Mouse (Mus musculus) lung, embryonic 15.5 days (tissue): ENCODE data around the gene Eif2b5. TPM values are rescaled to one million over a fixed set of nuclear protein-coding genes. Genes with fewer than 3 reads are reported as not detected.
"Not testable (repeated sequence)": the region's sequence is repeated elsewhere in the genome, so short reads cannot be mapped to it uniquely, and the experiment has no call there.

Experiments used
- ATAC-seq: fragments of 200-750 bp; cut with Nextera tagmentation; 2 replicates; pipeline ENCODE4 v1.8.0; 2017; ENCODE audit warnings: moderate number of reproducible peaks, borderline replicate concordance; ENCODE audit not compliant: low FRiP score, low TSS enrichment; ENCODE audit errors: extremely low read depth
- H3K27ac ChIP-seq: fragments of 300-500 bp; sonication (generic); 2 replicates; pipeline ENCODE4 v1.5.1; 2015; ENCODE audit warnings: moderate library complexity, mild to moderate bottlenecking, inconsistent platforms
- H3K27me3 ChIP-seq: fragments of 300-500 bp; sonication (generic); 2 replicates; pipeline ENCODE4 v1.6.1; 2015; ENCODE audit warnings: inconsistent platforms
- H3K36me3 ChIP-seq: fragments of 300-500 bp; sonication (generic); 2 replicates; pipeline ENCODE4 v1.6.1; 2015; ENCODE audit warnings: inconsistent platforms
- H3K4me1 ChIP-seq: fragments of 300-500 bp; sonication (generic); 2 replicates; pipeline ENCODE4 v1.6.1; 2015; ENCODE audit warnings: inconsistent platforms
- H3K4me2 ChIP-seq: fragments of 300-500 bp; sonication (generic); 2 replicates; pipeline ENCODE4 v1.6.1; 2015; ENCODE audit warnings: inconsistent platforms, mild to moderate bottlenecking, moderate library complexity
- H3K4me3 ChIP-seq: fragments of 300-500 bp; sonication (generic); 2 replicates; pipeline ENCODE4 v1.5.1; 2015; ENCODE audit warnings: mild to moderate bottlenecking, inconsistent platforms
- H3K9ac ChIP-seq: fragments of 300-500 bp; sonication (generic); 2 replicates; pipeline ENCODE4 v1.6.1; 2015; ENCODE audit warnings: inconsistent platforms
- H3K9me3 ChIP-seq: fragments of 300-500 bp; sonication (generic); 2 replicates; pipeline ENCODE4 v1.6.1; 2016; ENCODE audit warnings: inconsistent platforms
- WGBS: fragments of 180-500 bp; shearing (Covaris S2); methylation state at CpG from one replicate; pipeline ENCODE4 v1.1.7; 2015; 5-methylcytosine and 5-hydroxymethylcytosine counted together
- polyA plus RNA-seq: library from polyadenylated mRNA; unstranded; fragments of >200 nt; fragmentation: Nextera tagmentation; extraction: Ambion mirVana; gene quantifications from 2 replicates; pipeline ENCODE4 v1.2.1, GENCODE M21; 2015

The Eif2b5 gene
- polyA plus RNA-seq, 1 experiment from 2014 or later: 106 TPM

GRCm38 (mm10) chr16:20476857-20477256 lies 21.8 kb upstream of the Eif2b5 start:
- Histone ChIP-seq H3K27ac (peak overlapping the region; percentile 92), H3K9me3 (no peaks in the 10 kb centered on the region), H3K36me3 (no peaks in the 10 kb centered on the region), H3K4me3 (no peak overlapping the region), H3K27me3 (no peaks in the 10 kb centered on the region), H3K9ac (no peak overlapping the region), H3K4me2 (no peak overlapping the region), H3K4me1 (peaks cover 14% of the 10 kb centered on the region; the same call in 1 of the 2 replicates)
- peak; percentile 86 for ATAC-seq
- 10% methylated on average over 1 of the region's 1 CpGs for WGBS

DNA sequence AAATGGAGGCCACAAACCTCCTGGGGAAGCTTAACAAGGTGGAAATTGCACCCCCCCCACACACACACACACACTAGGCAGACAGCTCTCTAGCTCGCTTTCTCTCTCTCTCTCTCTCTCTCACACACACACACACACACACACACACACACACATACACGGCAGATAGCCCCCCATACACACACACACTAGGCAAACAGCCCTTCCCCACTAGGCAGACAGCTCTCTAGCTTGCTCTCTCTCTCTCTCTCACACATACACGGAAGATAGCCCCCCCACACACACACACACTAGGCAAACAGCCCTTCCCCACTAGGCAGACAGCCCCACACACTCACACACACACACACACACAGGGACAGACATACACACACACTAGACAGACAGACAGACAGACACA lies 21.3 kb upstream of the Eif2b5 start:
- no peak overlapping the region for H3K4me2 ChIP-seq
- no peak overlapping the region for H3K4me3 ChIP-seq
- peak overlapping the region; percentile 92 for H3K27ac ChIP-seq
- H3K27me3 ChIP-seq: no peaks in the 10 kb centered on the region
- H3K9ac ChIP-seq: no peak overlapping the region
- WGBS: 36% methylated on average over 3 of the region's 3 CpGs
- H3K4me1 ChIP-seq: peaks cover 14% of the 10 kb centered on the region; the same call in 1 of the 2 replicates
- H3K9me3 ChIP-seq: no peaks in the 10 kb centered on the region
- ATAC-seq: peak; percentile 69
- H3K36me3 ChIP-seq: no peaks in the 10 kb centered on the region

GRCm38 (mm10) chr16:20478504-20478903 lies 20.1 kb upstream of the Eif2b5 start:
- Histone ChIP-seq H3K27ac (no peak overlapping the region), H3K4me2 (no peak overlapping the region), H3K27me3 (no peaks in the 10 kb centered on the region), H3K36me3 (no peaks in the 10 kb centered on the region), H3K9me3 (no peaks in the 10 kb centered on the region), H3K9ac (no peak overlapping the region), H3K4me1 (peaks cover 14% of the 10 kb centered on the region; the same call in 1 of the 2 replicates), H3K4me3 (no peak overlapping the region)
- no peak for ATAC-seq
- WGBS: 35% methylated on average over 2 of the region's 2 CpGs

DNA sequence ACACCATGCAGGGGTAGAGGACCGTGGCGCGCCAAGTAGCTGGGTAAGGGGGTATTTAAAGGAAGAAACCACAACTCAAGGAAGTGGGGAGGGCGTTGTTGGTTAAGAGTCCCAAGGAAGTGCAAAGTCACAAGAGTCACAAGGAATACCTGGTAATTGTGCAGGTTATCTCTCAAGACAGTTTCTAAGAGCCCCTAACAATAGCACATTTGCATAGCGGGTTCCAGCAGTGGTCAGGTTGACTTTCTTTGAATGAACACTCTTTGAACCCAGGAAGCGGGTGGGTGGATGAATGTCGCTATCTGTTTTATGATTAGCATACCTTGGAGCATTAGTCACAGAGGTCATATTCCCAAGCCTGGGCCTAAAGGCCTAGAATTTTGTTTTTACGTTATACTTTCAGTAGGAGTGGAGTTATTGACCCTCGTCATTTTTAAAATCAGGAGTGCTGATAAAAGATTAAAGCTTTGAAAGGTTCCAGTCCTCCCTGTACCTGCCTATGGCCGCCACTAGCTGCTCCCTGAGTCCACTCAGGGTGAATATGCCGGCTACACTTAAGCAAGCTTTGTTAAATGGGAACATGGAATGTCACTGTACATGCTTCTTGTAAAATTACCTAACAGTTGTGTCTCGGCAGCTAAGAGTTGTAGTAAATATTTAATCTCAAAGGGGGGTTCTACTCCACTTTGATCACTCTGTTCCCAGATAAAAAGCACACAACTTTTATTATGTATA lies 19.4 kb upstream of the Eif2b5 start:
- not testable (repeated sequence) for H3K9me3 ChIP-seq, H3K36me3 ChIP-seq, H3K4me2 ChIP-seq, H3K9ac ChIP-seq, ATAC-seq, H3K27me3 ChIP-seq, H3K4me3 ChIP-seq, H3K27ac ChIP-seq
- peaks cover 14% of the 10 kb centered on the region; the same call in 1 of the 2 replicates for H3K4me1 ChIP-seq
- 82% methylated on average over 12 of the region's 12 CpGs for WGBS

GRCm38 (mm10) chr16:20480115-20480514 lies 18.5 kb upstream of the Eif2b5 start:
- H3K4me1 ChIP-seq: peaks cover 11% of the 10 kb centered on the region; the same call in 1 of the 2 replicates
- no peaks in the 10 kb centered on the region for H3K27me3 ChIP-seq
- no peak overlapping the region for H3K27ac ChIP-seq
- no peak for ATAC-seq
- H3K4me3 ChIP-seq: no peak overlapping the region
- H3K9me3 ChIP-seq: no peaks in the 10 kb centered on the region
- H3K4me2 ChIP-seq: no peak overlapping the region
- 39% methylated on average over 3 of the region's 3 CpGs for WGBS
- H3K36me3 ChIP-seq: no peaks in the 10 kb centered on the region
- no peak overlapping the region for H3K9ac ChIP-seq

GRCm38 (mm10) chr16:20481746-20482145 lies 16.9 kb upstream of the Eif2b5 start:
- Histone ChIP-seq H3K4me2 (no peak overlapping the region), H3K36me3 (no peaks in the 10 kb centered on the region)

DNA sequence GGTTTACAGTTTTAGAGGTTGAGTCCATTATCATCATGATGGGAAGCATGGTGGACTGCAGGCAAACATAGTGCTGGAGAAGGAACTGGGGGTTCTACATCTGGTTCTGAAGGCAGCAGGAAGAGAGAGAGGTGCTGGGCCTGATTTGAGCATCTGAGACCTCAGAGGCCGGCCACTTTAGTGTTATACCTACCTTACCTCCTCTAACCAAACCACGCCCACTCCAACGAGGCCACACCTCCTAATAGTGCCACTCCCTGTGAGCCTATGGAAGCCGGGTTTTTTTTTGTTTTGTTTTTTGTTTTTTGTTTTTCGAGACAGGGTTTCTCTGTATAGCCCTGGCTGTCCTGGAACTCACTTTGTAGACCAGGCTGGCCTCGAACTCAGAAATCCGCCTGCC lies 14.9 kb upstream of the Eif2b5 start:
- 84% methylated on average over 7 of the region's 7 CpGs for WGBS

More at GRCm38 (mm10) chr16:20481746-20482145, 16.9 kb upstream of the Eif2b5 start:
- H3K9ac ChIP-seq: no peak overlapping the region
- H3K4me1 ChIP-seq: 0 out of 2 replicates have a peak, but pooled peaks cover 5% of the 10 kb centered on the region
- ATAC-seq: no peak
- no peak overlapping the region for H3K27ac ChIP-seq
- H3K9me3 ChIP-seq: no peaks in the 10 kb centered on the region
- 59% methylated on average over 2 of the region's 2 CpGs for WGBS
- no peaks in the 10 kb centered on the region for H3K27me3 ChIP-seq
- H3K4me3 ChIP-seq: no peak overlapping the region

DNA sequence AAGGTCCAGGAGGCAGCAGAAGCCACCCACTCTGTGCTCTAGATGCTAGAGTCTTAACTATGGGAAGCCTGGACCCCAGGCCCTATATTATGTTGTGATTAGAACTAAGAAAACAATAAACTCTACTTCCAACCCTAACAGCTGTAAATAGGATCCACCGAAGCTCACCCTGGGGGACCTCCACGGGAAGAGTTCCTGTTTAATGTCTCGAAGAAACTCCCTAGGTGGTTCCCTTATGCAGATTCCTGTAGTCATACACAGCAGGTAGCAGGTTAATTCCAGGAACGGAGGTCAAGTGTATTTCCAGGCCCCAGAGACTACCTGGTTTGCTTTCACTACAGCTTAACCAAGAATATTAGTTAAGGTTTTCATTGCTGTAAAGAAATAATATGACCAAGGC lies 13.6 kb upstream of the Eif2b5 start:
- Histone ChIP-seq H3K4me1 (no peaks in the 10 kb centered on the region), H3K9me3 (no peaks in the 10 kb centered on the region), H3K36me3 (no peaks in the 10 kb centered on the region), H3K4me2 (no peak overlapping the region), H3K4me3 (no peak overlapping the region), H3K27ac (no peak overlapping the region), H3K27me3 (no peaks in the 10 kb centered on the region), H3K9ac (no peak overlapping the region)
- WGBS: 42% methylated on average over 4 of the region's 4 CpGs
- no peak for ATAC-seq

More for the DNA sequence above, 14.9 kb upstream of the Eif2b5 start:
- H3K9me3 ChIP-seq, H3K4me2 ChIP-seq, H3K27ac ChIP-seq, ATAC-seq, H3K27me3 ChIP-seq, H3K4me3 ChIP-seq, H3K4me1 ChIP-seq, H3K36me3 ChIP-seq, H3K9ac ChIP-seq: not testable (repeated sequence)

DNA sequence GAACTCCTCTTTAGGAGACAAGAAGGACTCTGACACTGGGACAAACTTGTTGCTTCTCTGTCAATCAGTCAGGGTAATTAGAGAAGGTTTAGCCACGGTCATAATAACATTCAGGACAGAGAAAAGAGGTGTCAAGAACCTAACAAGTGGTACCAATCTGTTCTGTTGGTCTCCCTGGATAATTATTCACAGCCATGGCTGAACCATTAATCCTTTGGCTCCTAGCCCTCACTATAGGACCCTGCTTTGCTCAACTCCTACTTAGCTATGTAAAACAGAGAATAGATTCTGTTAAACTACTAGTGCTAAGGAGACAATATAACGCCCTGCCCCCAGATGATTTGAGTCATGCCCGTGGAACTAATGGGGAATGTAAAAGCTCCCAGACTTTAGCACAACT lies 12.6 kb upstream of the Eif2b5 start:
- WGBS: 68% methylated on average over 3 of the region's 3 CpGs
- H3K9ac ChIP-seq: no peak overlapping the region
- no peaks in the 10 kb centered on the region for H3K9me3 ChIP-seq
- no peak for ATAC-seq
- H3K36me3 ChIP-seq: no peaks in the 10 kb centered on the region
- no peaks in the 10 kb centered on the region for H3K4me1 ChIP-seq
- no peak overlapping the region for H3K4me2 ChIP-seq
- no peak overlapping the region for H3K27ac ChIP-seq
- no peaks in the 10 kb centered on the region for H3K27me3 ChIP-seq
- H3K4me3 ChIP-seq: no peak overlapping the region

DNA sequence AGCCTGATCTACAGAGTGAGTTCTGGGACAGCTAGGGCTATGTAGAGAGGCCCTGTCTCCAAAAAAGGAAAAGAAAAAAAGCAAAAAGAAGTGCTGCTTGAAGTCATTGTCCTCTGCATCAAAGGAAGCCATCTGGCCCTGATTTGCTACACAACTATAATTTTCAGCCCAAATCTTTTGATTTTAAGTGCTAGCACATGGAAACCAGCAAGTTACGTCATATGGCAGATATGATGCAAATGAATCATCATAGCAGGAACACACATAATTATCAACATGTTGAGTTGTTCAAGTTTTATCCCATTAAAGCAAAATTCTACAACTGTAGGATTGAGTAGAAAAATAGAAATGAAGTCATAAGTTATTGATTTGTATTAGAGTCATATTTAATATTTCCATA lies 10.5 kb upstream of the Eif2b5 start:
- Histone ChIP-seq H3K4me1 (no peaks in the 10 kb centered on the region), H3K27ac (no peak overlapping the region), H3K4me2 (no peak overlapping the region), H3K9ac (no peak overlapping the region), H3K4me3 (no peak overlapping the region), H3K9me3 (no peaks in the 10 kb centered on the region), H3K36me3 (no peaks in the 10 kb centered on the region), H3K27me3 (no peaks in the 10 kb centered on the region)
- 73% methylated on average over 1 of the region's 1 CpGs for WGBS
- no peak for ATAC-seq

DNA sequence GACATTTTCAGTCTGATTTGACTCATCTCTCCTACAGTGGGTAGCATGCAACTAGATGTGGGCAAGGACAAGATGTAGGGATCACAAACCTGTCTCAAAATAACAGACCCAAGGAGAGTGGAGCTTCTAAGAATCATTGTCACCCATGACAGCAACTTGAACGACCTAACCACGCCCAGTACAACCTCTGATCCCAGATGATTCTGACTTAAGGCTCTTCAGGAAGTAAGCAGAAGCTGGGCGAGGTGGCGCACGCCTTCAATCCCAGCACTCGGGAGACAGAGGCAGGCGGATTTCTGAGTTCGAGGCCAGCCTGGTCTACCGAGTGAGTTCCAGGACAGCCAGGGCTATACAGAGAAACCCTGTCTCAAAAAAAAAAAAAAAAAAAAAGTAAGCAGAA lies 9.9 kb upstream of the Eif2b5 start:
- H3K4me3 ChIP-seq, ATAC-seq, H3K4me2 ChIP-seq, H3K9me3 ChIP-seq, H3K27ac ChIP-seq, H3K9ac ChIP-seq, H3K27me3 ChIP-seq, H3K36me3 ChIP-seq, H3K4me1 ChIP-seq: not testable (repeated sequence)
- WGBS: 80% methylated on average over 9 of the region's 9 CpGs

GRCm38 (mm10) chr16:20489233-20489632 lies 9.4 kb upstream of the Eif2b5 start:
- Histone ChIP-seq H3K27me3 (no peaks in the 10 kb centered on the region), H3K36me3 (no peaks in the 10 kb centered on the region), H3K4me3 (no peak overlapping the region), H3K27ac (no peak overlapping the region), H3K9me3 (no peaks in the 10 kb centered on the region), H3K4me2 (no peak overlapping the region), H3K4me1 (no peaks in the 10 kb centered on the region), H3K9ac (no peak overlapping the region)
- WGBS: 73% methylated on average over 2 of the region's 2 CpGs
- ATAC-seq: no peak
